Mouse (Mus musculus): ENCODE data around the gene Pgm5.

DNA sequence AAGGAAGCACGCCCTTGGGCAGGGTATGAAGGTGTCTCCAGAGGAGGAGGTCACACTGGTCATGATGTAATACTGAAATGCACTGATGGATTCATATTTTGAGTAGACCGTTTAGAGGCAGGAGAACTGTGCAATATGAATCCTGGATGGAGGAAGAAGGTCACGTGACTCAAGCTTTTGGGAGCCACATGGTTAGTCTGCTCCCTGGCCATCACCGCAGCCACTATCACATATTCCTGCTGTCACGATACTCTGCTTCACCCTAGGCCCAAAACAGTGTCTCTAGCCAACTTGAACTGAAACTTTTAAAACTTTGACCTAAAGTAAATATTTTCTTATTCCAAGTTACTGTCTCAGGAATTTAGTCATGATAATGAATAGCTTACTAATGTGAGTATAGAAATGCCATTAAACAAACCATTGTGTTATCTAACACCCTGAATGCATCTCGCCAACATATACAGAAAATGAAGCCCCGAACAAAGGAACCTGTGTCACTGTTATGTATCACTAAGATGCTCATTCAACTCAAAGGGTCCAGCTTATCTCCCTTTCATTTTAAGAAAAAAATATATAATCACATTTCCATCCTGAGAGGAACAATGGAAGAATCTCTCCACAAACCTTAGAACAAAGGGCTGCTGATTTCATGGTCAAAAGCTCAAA is 108.6 kb downstream of the Pgm5 start:
- TF ChIP-seq CTCF (IDR thresholded peaks at IDR 0.05; ENCODE audit: control insufficient read depth, insufficient read depth, low read length) (no peak), POLR2A (IDR thresholded peaks at IDR 0.05; ENCODE audit: borderline replicate concordance, control insufficient read depth, low read depth, low read length) (no peak)
